Mouse (Mus musculus) kidney, embryonic 15.5 days (tissue): ENCODE results near the gene Gm45140. TPM values are rescaled to one million over a fixed set of nuclear protein-coding genes. Genes with fewer than 3 reads are reported as not detected.

Source experiments
- ATAC-seq: fragments of 200-750 bp; cut with Nextera tagmentation; replicated peaks from 2 replicates; pipeline ENCODE4 v1.8.0; 2017; ENCODE audit warnings: moderate TSS enrichment; ENCODE audit not compliant: low FRiP score
- H3K27ac ChIP-seq: fragments of 300-500 bp; sonication (generic); 2 replicates; pipeline ENCODE4 v1.5.1; 2015; ENCODE audit warnings: mild to moderate bottlenecking, inconsistent platforms
- H3K27me3 ChIP-seq: fragments of 300-500 bp; sonication (generic); 2 replicates; pipeline ENCODE4 v1.6.1; 2015; ENCODE audit warnings: inconsistent platforms
- H3K36me3 ChIP-seq: fragments of 300-500 bp; sonication (generic); 2 replicates; pipeline ENCODE4 v1.6.1; 2015; ENCODE audit warnings: inconsistent platforms
- H3K4me1 ChIP-seq: fragments of 300-500 bp; sonication (generic); 2 replicates; pipeline ENCODE4 v1.6.1; 2015; ENCODE audit warnings: inconsistent platforms
- H3K4me2 ChIP-seq: fragments of 300-500 bp; sonication (generic); 2 replicates; pipeline ENCODE4 v1.6.1; 2015; ENCODE audit warnings: moderate library complexity, mild to moderate bottlenecking, inconsistent platforms
- H3K4me3 ChIP-seq: fragments of 300-500 bp; sonication (generic); replicated peaks from 2 replicates; pipeline ENCODE4 v1.5.1; 2015; ENCODE audit warnings: mild to moderate bottlenecking, inconsistent platforms
- H3K9ac ChIP-seq: fragments of 300-500 bp; sonication (generic); 2 replicates; pipeline ENCODE4 v1.6.1; 2015; ENCODE audit warnings: mild to moderate bottlenecking, inconsistent platforms
- H3K9me3 ChIP-seq: fragments of 300-500 bp; sonication (generic); replicated peaks from 2 replicates; pipeline ENCODE4 v1.6.1; 2016; ENCODE audit warnings: inconsistent platforms
- WGBS: fragments of 180-500 bp; shearing (Covaris S2); methylation state at CpG from one replicate; pipeline ENCODE4 v1.1.7; 2015; ENCODE audit warnings: mixed read lengths; 5-methylcytosine and 5-hydroxymethylcytosine counted together
- polyA plus RNA-seq: library from polyadenylated mRNA; unstranded; fragments of >200 nt; fragmentation: Nextera tagmentation; extraction: Ambion mirVana; gene quantifications from 2 replicates; pipeline ENCODE4 v1.2.1, GENCODE M21; 2015

Gm45140 gene
- polyA plus RNA-seq, 1 experiment from 2014 or later = 3.9 TPM

GRCm38 (mm10) chr6:87841635-87842034 is 6.0 kb upstream of the Gm45140 start:
- WGBS = 74% methylated on average over 8 of the region's 8 CpGs

GRCm38 (mm10) chr6:87839797-87840341 is 4.3 kb upstream of the Gm45140 start:
- H3K27me3 ChIP-seq = no peaks in the 10 kb centered on the region
- no peak for ATAC-seq
- H3K4me2 ChIP-seq = peak overlapping the region; percentile 88; the same call in 1 of the 2 replicates
- no peak overlapping the region; the same call in 1 of the 2 replicates for H3K27ac ChIP-seq
- H3K9ac ChIP-seq = peak overlapping the region; percentile 92; the same call in 1 of the 2 replicates
- H3K4me1 ChIP-seq = peaks cover 20% of the 10 kb centered on the region
- no peaks in the 10 kb centered on the region for H3K9me3 ChIP-seq
- H3K36me3 ChIP-seq = peaks cover 48% of the 10 kb centered on the region
- 0 out of 2 replicates have a peak overlapping the region, but pooled peaks have one; percentile 92 for H3K4me3 ChIP-seq
- 57% methylated on average over 11 of the region's 11 CpGs for WGBS

More at GRCm38 (mm10) chr6:87841635-87842034, 6.0 kb upstream of the Gm45140 start:
- Histone ChIP-seq H3K27ac (no peak overlapping the region), H3K9me3 (no peaks in the 10 kb centered on the region), H3K4me3 (no peak overlapping the region), H3K4me1 (peaks cover 20% of the 10 kb centered on the region), H3K4me2 (no peak overlapping the region), H3K27me3 (no peaks in the 10 kb centered on the region), H3K36me3 (peaks cover 55% of the 10 kb centered on the region), H3K9ac (no peak overlapping the region)
- ATAC-seq = no peak

- under 1% methylated on average over 46 of the region's 46 CpGs for WGBS
- Histone ChIP-seq H3K9me3 (no peaks in the 10 kb centered on the region), H3K4me3 (peak within 1 kb of the TSS; percentile 92), H3K27me3 (no peaks in the 10 kb centered on the region), H3K27ac (peak within 1 kb of the TSS; percentile 96), H3K4me1 (peaks cover 20% of the 10 kb centered on the region), H3K9ac (peak within 1 kb of the TSS; percentile 92), H3K4me2 (peak within 1 kb of the TSS; percentile 88), H3K36me3 (peaks cover 48% of the 10 kb centered on the region)
- ATAC-seq = peak; percentile 95
Measured at GRCm38 (mm10) chr6:87838551-87839197, 3.1 kb upstream of the Gm45140 start, which contains the start of gene Isy1. Gene Isy1, minus strand, starts transcription at chr6:87838798.

- no peaks in the 10 kb centered on the region for H3K4me1 ChIP-seq
- H3K27me3 ChIP-seq = no peaks in the 10 kb centered on the region
- H3K36me3 ChIP-seq = peaks cover 99% of the 10 kb centered on the region
- H3K9me3 ChIP-seq = no peaks in the 10 kb centered on the region
- no peak overlapping the region for H3K4me3 ChIP-seq
- 89% methylated on average over 2 of the region's 2 CpGs for WGBS
- no peak overlapping the region for H3K4me2 ChIP-seq
- H3K27ac ChIP-seq = no peak overlapping the region
- H3K9ac ChIP-seq = no peak overlapping the region
- ATAC-seq = no peak
Measured at GRCm38 (mm10) chr6:87820366-87820765, 15.2 kb downstream of the Gm45140 start.

GRCm38 (mm10) chr6:87814486-87814885 is 21.1 kb downstream of the Gm45140 start:
- no peak for ATAC-seq
- H3K27ac ChIP-seq = no peak overlapping the region
- H3K9me3 ChIP-seq = no peaks in the 10 kb centered on the region
- H3K27me3 ChIP-seq = no peaks in the 10 kb centered on the region
- no peak overlapping the region for H3K4me3 ChIP-seq
- 89% methylated on average over 5 of the region's 5 CpGs for WGBS
- no peak overlapping the region for H3K4me2 ChIP-seq
- no peak overlapping the region for H3K9ac ChIP-seq
- H3K36me3 ChIP-seq = peaks cover 47% of the 10 kb centered on the region
- H3K4me1 ChIP-seq = peaks cover 30% of the 10 kb centered on the region

GRCm38 (mm10) chr6:87812656-87813055 is 22.9 kb downstream of the Gm45140 start:
- peak overlapping the region; percentile 91 for H3K27ac ChIP-seq
- no peaks in the 10 kb centered on the region for H3K27me3 ChIP-seq
- peaks cover 29% of the 10 kb centered on the region for H3K36me3 ChIP-seq
- WGBS = 97% methylated on average over 1 of the region's 1 CpGs
- peaks cover 33% of the 10 kb centered on the region for H3K4me1 ChIP-seq
- peak overlapping the region; percentile 94 for H3K4me2 ChIP-seq
- peak overlapping the region; percentile 79; the same call in 1 of the 2 replicates for H3K9ac ChIP-seq
- no peak for ATAC-seq
- peak overlapping the region; percentile 86; the same call in 1 of the 2 replicates for H3K4me3 ChIP-seq
- H3K9me3 ChIP-seq = no peaks in the 10 kb centered on the region

- Histone ChIP-seq H3K9ac (peak within 1 kb of the TSS; percentile 79), H3K27me3 (no peaks in the 10 kb centered on the region), H3K27ac (peak within 1 kb of the TSS; percentile 91), H3K36me3 (peaks cover 20% of the 10 kb centered on the region), H3K4me3 (peak within 1 kb of the TSS; percentile 86), H3K4me2 (peak within 1 kb of the TSS; percentile 94), H3K4me1 (peaks cover 37% of the 10 kb centered on the region), H3K9me3 (no peaks in the 10 kb centered on the region)
- WGBS = under 1% methylated on average over 56 of the region's 56 CpGs
- ATAC-seq = peak; percentile 96
Measured at GRCm38 (mm10) chr6:87811675-87812338, 23.8 kb downstream of the Gm45140 start, which contains the start of gene Rab43. Gene Rab43, minus strand, starts transcription at chr6:87812164.

GRCm38 (mm10) chr6:87810713-87811669 is 24.6 kb downstream of the Gm45140 start:
- Histone ChIP-seq H3K4me1 (peaks cover 39% of the 10 kb centered on the region), H3K4me3 (peak overlapping the region; percentile 86), H3K27me3 (no peaks in the 10 kb centered on the region), H3K36me3 (peaks cover 13% of the 10 kb centered on the region), H3K27ac (peak overlapping the region; percentile 91), H3K9ac (peak overlapping the region; percentile 79), H3K9me3 (no peaks in the 10 kb centered on the region), H3K4me2 (peak overlapping the region; percentile 94)
- WGBS = under 1% methylated on average over 77 of the region's 77 CpGs
- ATAC-seq = peak; percentile 19

GRCm38 (mm10) chr6:87810311-87810710 is 25.3 kb downstream of the Gm45140 start:
- Histone ChIP-seq H3K4me1 (peaks cover 39% of the 10 kb centered on the region), H3K36me3 (peaks cover 6% of the 10 kb centered on the region)

GRCm38 (mm10) chr6:87809651-87810161 is 25.9 kb downstream of the Gm45140 start:
- peak overlapping the region; percentile 94 for H3K4me2 ChIP-seq
- no peak overlapping the region for H3K27ac ChIP-seq
- WGBS = 85% methylated on average over 6 of the region's 6 CpGs
- peaks cover under 1% of the 10 kb centered on the region; the same call in 1 of the 2 replicates for H3K36me3 ChIP-seq
- H3K4me3 ChIP-seq = peak overlapping the region; percentile 86
- H3K9me3 ChIP-seq = no peaks in the 10 kb centered on the region
- no peaks in the 10 kb centered on the region for H3K27me3 ChIP-seq
- H3K9ac ChIP-seq = no peak overlapping the region
- no peak for ATAC-seq
- H3K4me1 ChIP-seq = peaks cover 39% of the 10 kb centered on the region

More at GRCm38 (mm10) chr6:87810311-87810710, 25.3 kb downstream of the Gm45140 start:
- H3K4me2 ChIP-seq = peak overlapping the region; percentile 94
- H3K9ac ChIP-seq = no peak overlapping the region
- peak overlapping the region; percentile 86 for H3K4me3 ChIP-seq
- H3K27ac ChIP-seq = peak overlapping the region; percentile 91
- H3K27me3 ChIP-seq = no peaks in the 10 kb centered on the region
- ATAC-seq = no peak
- 14% methylated on average over 6 of the region's 6 CpGs for WGBS
- H3K9me3 ChIP-seq = no peaks in the 10 kb centered on the region

- H3K4me2 ChIP-seq = peak overlapping the region; percentile 94; the same call in 1 of the 2 replicates
Measured at GRCm38 (mm10) chr6:87809144-87809543, 26.5 kb downstream of the Gm45140 start.

More at GRCm38 (mm10) chr6:87809144-87809543, 26.5 kb downstream of the Gm45140 start:
- WGBS = 90% methylated on average over 2 of the region's 2 CpGs
- no peak for ATAC-seq
- Histone ChIP-seq H3K36me3 (no peaks in the 10 kb centered on the region; the same call in 1 of the 2 replicates), H3K27me3 (no peaks in the 10 kb centered on the region), H3K4me1 (peaks cover 39% of the 10 kb centered on the region), H3K4me3 (no peak overlapping the region), H3K9me3 (no peaks in the 10 kb centered on the region), H3K9ac (no peak overlapping the region), H3K27ac (no peak overlapping the region)
